Mouse (Mus musculus): ENCODE results near the gene Il12b. TPM values are rescaled to one million over a fixed set of nuclear protein-coding genes. Genes with fewer than 3 reads are reported as not detected.

The Il12b gene
- polyA plus RNA-seq, 1 experiment from 2014 or later = 0.11 TPM

DNA sequence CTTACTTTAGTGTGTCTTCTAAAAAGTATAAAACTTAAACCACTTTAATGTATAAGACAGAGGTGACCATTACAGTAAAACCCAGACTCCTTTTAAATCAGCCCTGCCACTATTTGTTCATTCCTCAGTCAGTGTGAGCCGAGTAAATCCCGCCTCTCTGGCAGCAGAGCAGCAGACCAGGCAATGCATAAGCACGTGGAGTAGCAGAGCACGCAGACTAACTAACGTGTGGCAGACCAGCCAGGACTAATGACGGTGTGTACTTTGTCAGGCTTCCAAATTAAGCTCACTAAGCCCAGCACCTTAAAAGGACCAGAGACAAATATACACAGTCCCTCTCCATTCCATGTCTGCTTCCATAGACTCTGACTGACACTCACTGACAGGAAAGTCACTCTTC lies 61.6 kb downstream of the Il12b start:
- Histone ChIP-seq H3K4me1 (replicated peaks; ENCODE audit: control insufficient read depth, insufficient read depth, low read length) (no peaks in the 10 kb centered on the region), H3K9ac (replicated peaks; ENCODE audit: low read depth, low read length) (no peak overlapping the region), H3K9me3 (ENCODE audit: control insufficient read depth, low read length) (no peaks in the 10 kb centered on the region), H3K36me3 (ENCODE audit: control insufficient read depth, insufficient read depth) (no peaks in the 10 kb centered on the region), H3K4me2 (ENCODE audit: low read length) (no peak overlapping the region), H3K4me3 (replicated peaks; ENCODE audit: low read length) (no peak overlapping the region), H3K27ac (ENCODE audit: low read length) (no peak overlapping the region), H3K27me3 (replicated peaks; ENCODE audit: control insufficient read depth, insufficient read depth, low read length) (no peaks in the 10 kb centered on the region)
- no peak for ATAC-seq
- 78% methylated on average over 6 of the region's 6 CpGs for WGBS

Other genes with a start within 250 kb of the Il12b start
- gene Ublcp1, start 70.4 kb downstream of the Il12b start, polyA plus RNA-seq (2015; fragmentation: Nextera tagmentation; extraction: Ambion mirVana) = 53.1 and 55.6 TPM in 2 replicates
- gene Rnf145, start 118.9 kb downstream of the Il12b start, polyA plus RNA-seq (2015; fragmentation: Nextera tagmentation; extraction: Ambion mirVana) = 89.0 and 89.5 TPM in 2 replicates
- gene Ebf1, start 217.3 kb downstream of the Il12b start, polyA plus RNA-seq (2015; fragmentation: Nextera tagmentation; extraction: Ambion mirVana) = 33.9 and 43.7 TPM in 2 replicates

All from forebrain, embryonic 16.5 days (tissue).